Mouse (Mus musculus) myocyte (in vitro differentiated cells): ENCODE data around the gene Camk1d.

ENCODE experiments used
- CEBPB ChIP-seq: IDR thresholded peaks from 2 replicates; pipeline ENCODE4 v1.6.1; 2011; ENCODE audit warnings: mild to moderate bottlenecking, moderate library complexity; ENCODE audit not compliant: poor library complexity, insufficient read depth, severe bottlenecking
- MAX ChIP-seq: IDR thresholded peaks from one replicate; pipeline ENCODE4 v1.6.1; 2011; ENCODE audit warnings: low read depth, mild to moderate bottlenecking, control low read depth
- USF1 ChIP-seq: IDR thresholded peaks from one replicate; pipeline ENCODE4 v1.6.1; 2011; ENCODE audit warnings: low read depth, mild to moderate bottlenecking, control low read depth, moderate library complexity

DNA sequence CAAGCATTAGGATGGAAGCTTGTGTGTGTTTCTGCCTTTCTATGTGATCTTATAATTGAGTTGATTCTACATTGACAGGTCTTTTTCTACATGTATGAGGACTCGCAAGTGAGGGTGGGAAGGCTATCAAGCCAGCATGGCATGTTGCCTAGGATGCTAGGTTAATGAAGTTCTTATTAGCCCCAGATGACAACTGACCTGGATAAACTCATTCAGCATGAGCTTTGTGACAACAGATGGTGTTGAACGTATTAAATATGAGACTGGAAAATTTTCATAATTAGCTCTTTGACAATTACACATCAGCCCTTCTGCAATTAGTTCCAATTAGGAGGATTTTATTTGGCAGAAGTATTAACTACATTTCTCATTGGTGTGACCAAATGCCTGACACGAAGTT lies 343.7 kb downstream of the Camk1d start:
- no peak for TF ChIP-seq CEBPB
- no peak for TF ChIP-seq MAX
- no peak for TF ChIP-seq USF1
